Mouse (Mus musculus): Measurements from ENCODE around the gene Gm4894. TPM values are rescaled to one million over a fixed set of nuclear protein-coding genes. Genes with fewer than 3 reads are reported as not detected.

Gm4894 gene
- polyA plus RNA-seq, 1 experiment: not detected

GRCm38 (mm10) chr9:49307576-49307975, 57.2 kb downstream of the Gm4894 start:
- H3K36me3 ChIP-seq (ENCODE audit: control insufficient read depth, insufficient read depth, low read length): no peaks in the 10 kb centered on the region
- H3K4me1 ChIP-seq (ENCODE audit: control insufficient read depth, insufficient read depth, insufficient read length, low read length): no peaks in the 10 kb centered on the region
- no peak for TF ChIP-seq CTCF (IDR thresholded peaks at IDR 0.05; ENCODE audit: extremely low read depth, insufficient read length, insufficient replicate concordance, low read depth, low read length)
- no peak for TF ChIP-seq POLR2A (IDR thresholded peaks at IDR 0.05; ENCODE audit: low read depth, low read length)
- H3K27me3 ChIP-seq (ENCODE audit: control insufficient read depth, insufficient read depth, low read length): no peaks in the 10 kb centered on the region
- no peak overlapping the region for H3K27ac ChIP-seq (ENCODE audit: insufficient read depth, low read depth, low read length)
- WGBS: 56% methylated on average over 3 of the region's 3 CpGs
- no peak overlapping the region for H3K4me3 ChIP-seq (ENCODE audit: low read depth, low read length)

DNA sequence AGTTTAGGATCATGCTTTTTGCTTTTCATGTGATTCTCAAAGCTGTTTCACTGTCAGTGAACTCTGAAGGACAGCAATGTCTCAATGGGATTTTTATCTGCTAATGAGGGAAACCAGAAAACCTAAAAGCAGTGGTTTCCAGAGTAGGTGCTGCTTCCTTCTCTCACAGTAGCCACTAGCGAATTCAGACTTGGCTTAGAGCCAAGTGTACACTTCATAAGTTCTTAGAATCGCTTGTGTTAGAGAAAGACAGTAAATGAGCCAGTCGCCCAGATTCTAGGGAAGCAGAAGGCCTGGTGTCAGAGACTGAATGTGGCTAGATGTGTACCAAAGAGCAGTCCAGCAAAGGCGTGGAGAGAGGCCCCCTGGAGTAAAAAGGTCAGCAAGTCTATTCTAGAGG, 60.5 kb downstream of the Gm4894 start:
- no peak for TF ChIP-seq POLR2A (IDR thresholded peaks at IDR 0.05; ENCODE audit: low read depth, low read length)
- TF ChIP-seq CTCF (IDR thresholded peaks at IDR 0.05; ENCODE audit: extremely low read depth, insufficient read length, insufficient replicate concordance, low read depth, low read length): no peak
- no peaks in the 10 kb centered on the region for H3K27me3 ChIP-seq (ENCODE audit: control insufficient read depth, insufficient read depth, low read length)
- WGBS: 38% methylated on average over 4 of the region's 4 CpGs
- H3K27ac ChIP-seq (ENCODE audit: insufficient read depth, low read depth, low read length): no peak overlapping the region
- no peak overlapping the region for H3K4me3 ChIP-seq (ENCODE audit: low read depth, low read length)
- no peaks in the 10 kb centered on the region for H3K4me1 ChIP-seq (ENCODE audit: control insufficient read depth, insufficient read depth, insufficient read length, low read length)
- no peaks in the 10 kb centered on the region for H3K36me3 ChIP-seq (ENCODE audit: control insufficient read depth, insufficient read depth, low read length)

DNA sequence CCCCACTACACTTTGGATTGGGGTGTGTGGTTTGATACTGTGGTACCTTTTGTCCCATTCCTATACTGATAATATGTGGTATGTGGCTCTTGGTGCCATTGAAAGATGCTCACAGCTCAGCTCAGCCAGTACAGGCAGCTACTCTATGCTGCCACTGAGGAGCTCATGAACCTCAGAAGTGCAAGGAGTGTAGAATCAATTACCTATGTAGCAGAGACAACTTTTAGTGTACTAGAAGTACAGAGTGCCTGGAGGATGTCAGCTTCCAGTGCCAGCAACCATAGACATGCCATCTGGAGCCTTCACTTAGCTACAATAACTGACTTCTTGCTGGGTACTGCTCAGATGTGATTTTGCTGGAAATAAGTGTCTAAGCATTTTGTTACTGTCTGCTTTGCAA, 68.3 kb downstream of the Gm4894 start:
- TF ChIP-seq POLR2A (IDR thresholded peaks at IDR 0.05; ENCODE audit: low read depth, low read length) (no peak), CTCF (IDR thresholded peaks at IDR 0.05; ENCODE audit: extremely low read depth, insufficient read length, insufficient replicate concordance, low read depth, low read length) (no peak)
- H3K27ac ChIP-seq (ENCODE audit: insufficient read depth, low read depth, low read length): no peak overlapping the region
- H3K36me3 ChIP-seq (ENCODE audit: control insufficient read depth, insufficient read depth, low read length): no peaks in the 10 kb centered on the region
- H3K27me3 ChIP-seq (ENCODE audit: control insufficient read depth, insufficient read depth, low read length): no peaks in the 10 kb centered on the region
- no peaks in the 10 kb centered on the region for H3K4me1 ChIP-seq (ENCODE audit: control insufficient read depth, insufficient read depth, insufficient read length, low read length)
- no peak overlapping the region for H3K4me3 ChIP-seq (ENCODE audit: low read depth, low read length)

Other genes with a start within 250 kb of the Gm4894 start
- gene Zw10, start 194.9 kb upstream of the Gm4894 start, polyA plus RNA-seq (2012; rRNA removed): 2.8 and 5.0 TPM in 2 replicates
- gene Tmprss5, start 169.3 kb upstream of the Gm4894 start, polyA plus RNA-seq (2012; rRNA removed): 1.5 and 3.3 TPM in 2 replicates
- gene Drd2, start 90.1 kb downstream of the Gm4894 start, polyA plus RNA-seq (2012; rRNA removed): not detected in 2 replicates
- gene Ankk1, start 176.5 kb downstream of the Gm4894 start, polyA plus RNA-seq (2012; rRNA removed): not detected in 2 replicates
- gene Ttc12, start 235.7 kb downstream of the Gm4894 start, polyA plus RNA-seq (2012; rRNA removed): 0.22 and 0.34 TPM in 2 replicates